Mouse (Mus musculus): ENCODE measurements around the gene Slc22a14.

GRCm38 (mm10) chr9:119258785-119259184 is 106.6 kb downstream of the Slc22a14 start:
- no peak for TF ChIP-seq POLR2A (IDR thresholded peaks at IDR 0.05; ENCODE audit: borderline replicate concordance, extremely low read depth, insufficient read depth, insufficient read length, poor library complexity, severe bottlenecking)
- no peak for TF ChIP-seq CTCF (IDR thresholded peaks at IDR 0.05; ENCODE audit: borderline replicate concordance, extremely low read depth, insufficient read depth, insufficient read length)

Data from brain, embryonic 14.5 days (tissue).